Mouse (Mus musculus) frontal cortex, adult (tissue): ENCODE data around the gene Sgsm1.

Experiments used
- ATAC-seq: cut with Nextera tagmentation; 2 replicates; pipeline ENCODE4 v1.9.2; 2017; ENCODE audit warnings: mild to moderate bottlenecking, moderate library complexity, mixed read lengths; ENCODE audit not compliant: low TSS enrichment

The Sgsm1 gene

GRCm38 (mm10) chr5:113283726-113284125 lies 26.9 kb downstream of the Sgsm1 start:
- ATAC-seq: no peak

- ATAC-seq: no peak
Observed at GRCm38 (mm10) chr5:113281557-113281956, 29.0 kb downstream of the Sgsm1 start.

- ATAC-seq: no peak
Observed at GRCm38 (mm10) chr5:113280138-113280856, 30.3 kb downstream of the Sgsm1 start.

- no peak for ATAC-seq
Observed at GRCm38 (mm10) chr5:113275839-113276238, 34.7 kb downstream of the Sgsm1 start.

- peak; percentile 91 for ATAC-seq
Observed at GRCm38 (mm10) chr5:113271207-113271811, 39.3 kb downstream of the Sgsm1 start.

- no peak for ATAC-seq
Observed at GRCm38 (mm10) chr5:113270043-113270442, 40.5 kb downstream of the Sgsm1 start.

- ATAC-seq: no peak
Observed at GRCm38 (mm10) chr5:113268246-113268645, 42.3 kb downstream of the Sgsm1 start.

GRCm38 (mm10) chr5:113265637-113266036 lies 44.9 kb downstream of the Sgsm1 start:
- ATAC-seq: no peak

GRCm38 (mm10) chr5:113250806-113251205 lies 59.8 kb downstream of the Sgsm1 start:
- ATAC-seq: peak; percentile 82

GRCm38 (mm10) chr5:113249263-113249930 lies 61.2 kb downstream of the Sgsm1 start:
- no peak for ATAC-seq

- ATAC-seq: no peak
Observed at GRCm38 (mm10) chr5:113230196-113230595, 80.4 kb downstream of the Sgsm1 start.

GRCm38 (mm10) chr5:113226632-113227102 lies 83.9 kb downstream of the Sgsm1 start, which contains the start of gene Tmem211:
Gene Tmem211 (plus strand): TSS chr5:113226909.
- ATAC-seq: peak; percentile 87

GRCm38 (mm10) chr5:113225686-113226435 lies 84.7 kb downstream of the Sgsm1 start:
- ATAC-seq: no peak

GRCm38 (mm10) chr5:113225271-113225670 lies 85.3 kb downstream of the Sgsm1 start:
- ATAC-seq: no peak

- peak; percentile 46 for ATAC-seq
Observed at GRCm38 (mm10) chr5:113223888-113224287, 86.7 kb downstream of the Sgsm1 start.

- peak; percentile 50 for ATAC-seq
Observed at GRCm38 (mm10) chr5:113221147-113221865, 89.3 kb downstream of the Sgsm1 start, which contains the start of gene 2900026A02Rik. Gene 2900026A02Rik (minus strand): TSS chr5:113221236.

GRCm38 (mm10) chr5:113220383-113221146 lies 90.0 kb downstream of the Sgsm1 start:
- ATAC-seq: no peak

GRCm38 (mm10) chr5:113219876-113220275 lies 90.7 kb downstream of the Sgsm1 start:
- ATAC-seq: no peak

- no peak for ATAC-seq
Observed at GRCm38 (mm10) chr5:113219450-113219849, 91.1 kb downstream of the Sgsm1 start.

- no peak for ATAC-seq
Observed at GRCm38 (mm10) chr5:113218617-113219235, 91.9 kb downstream of the Sgsm1 start.
